Mouse (Mus musculus): ENCODE measurements around the gene Rnf121. TPM values are rescaled to one million over a fixed set of nuclear protein-coding genes. Genes with fewer than 3 reads are reported as not detected.
A peak's percentile ranks its signal among the peaks of the same experiment; 100 is the strongest.

The Rnf121 gene
- polyA plus RNA-seq, 1 experiment: 95.5 TPM

DNA sequence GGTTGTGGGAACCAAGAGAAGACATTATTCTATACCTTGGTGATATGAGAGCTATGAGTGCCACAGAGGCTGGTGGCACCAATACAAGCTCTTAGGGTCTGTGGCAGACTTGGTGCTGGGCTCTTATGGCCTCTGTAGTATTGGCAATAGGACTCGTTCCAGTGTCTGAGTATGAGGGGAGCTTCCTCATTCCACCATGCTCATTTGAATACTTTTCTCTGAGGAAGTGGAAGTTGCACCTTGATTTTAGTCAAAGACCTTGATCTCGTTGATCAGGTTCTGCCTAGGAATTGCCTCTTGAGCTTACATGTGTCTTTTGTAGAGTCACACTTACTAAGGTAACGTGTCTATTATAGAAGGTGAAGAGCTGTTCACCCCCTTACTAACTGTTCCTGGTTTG is 71.0 kb downstream of the Rnf121 start:
- DNase-seq (ENCODE audit: low read depth): no peak

DNA sequence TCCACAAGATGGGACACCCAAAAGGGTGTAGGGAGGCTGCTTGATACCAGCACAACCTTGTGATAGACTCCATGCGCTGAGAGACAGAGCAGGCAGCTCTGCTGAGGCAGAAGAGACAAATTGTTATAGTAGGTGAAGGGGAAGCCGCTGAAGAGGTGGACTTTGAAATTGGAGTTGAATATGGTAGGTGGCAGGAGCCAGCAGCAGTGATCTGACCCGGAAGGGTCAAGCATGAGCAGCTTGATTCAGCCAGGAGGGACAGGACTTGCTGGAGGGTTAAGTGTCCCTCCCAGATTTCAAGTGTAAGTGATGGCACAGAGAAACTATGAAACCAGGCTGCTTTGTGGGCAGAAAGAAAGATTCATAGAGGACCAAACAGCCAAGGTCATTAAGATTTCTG is 80.2 kb downstream of the Rnf121 start:
- TF ChIP-seq POLR2A (IDR thresholded peaks at IDR 0.05; ENCODE audit: borderline replicate concordance, extremely low read depth, insufficient read depth, insufficient read length, poor library complexity, severe bottlenecking) (no peak), CTCF (IDR thresholded peaks at IDR 0.05; ENCODE audit: borderline replicate concordance, extremely low read depth, insufficient read depth, insufficient read length) (no peak)
- DNase-seq (ENCODE audit: low read depth): no peak

More for the DNA sequence above, 71.0 kb downstream of the Rnf121 start:
- TF ChIP-seq POLR2A (IDR thresholded peaks at IDR 0.05; ENCODE audit: borderline replicate concordance, extremely low read depth, insufficient read depth, insufficient read length, poor library complexity, severe bottlenecking): no peak
- TF ChIP-seq CTCF (IDR thresholded peaks at IDR 0.05; ENCODE audit: borderline replicate concordance, extremely low read depth, insufficient read depth, insufficient read length): no peak

DNA sequence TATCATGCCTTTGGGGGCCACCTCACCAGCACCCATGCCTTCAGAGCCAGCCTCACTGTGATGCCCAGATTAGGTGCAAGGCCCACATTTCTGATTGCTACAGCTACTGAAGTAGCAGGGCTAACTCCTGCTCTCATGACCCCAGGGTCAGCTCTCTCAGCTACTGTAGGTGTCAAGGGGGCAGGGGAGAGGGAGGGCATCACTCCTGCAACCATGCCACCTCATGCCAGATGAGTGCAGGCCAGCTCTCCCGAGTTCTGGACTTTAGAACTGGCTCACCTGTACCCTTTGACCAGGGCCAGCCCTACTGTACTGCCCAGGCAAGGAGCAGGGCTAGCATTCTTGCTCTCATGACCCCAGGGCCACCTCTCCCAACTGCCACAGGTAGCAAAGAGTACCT is 82.5 kb downstream of the Rnf121 start:
- TF ChIP-seq CTCF (IDR thresholded peaks at IDR 0.05; ENCODE audit: borderline replicate concordance, extremely low read depth, insufficient read depth, insufficient read length): no peak
- TF ChIP-seq POLR2A (IDR thresholded peaks at IDR 0.05; ENCODE audit: borderline replicate concordance, extremely low read depth, insufficient read depth, insufficient read length, poor library complexity, severe bottlenecking): no peak
- no peak for DNase-seq (ENCODE audit: low read depth)

GRCm38 (mm10) chr7:101974505-101974904 is 90.8 kb downstream of the Rnf121 start:
- no peak for TF ChIP-seq CTCF (IDR thresholded peaks at IDR 0.05; ENCODE audit: borderline replicate concordance, extremely low read depth, insufficient read depth, insufficient read length)
- TF ChIP-seq POLR2A (IDR thresholded peaks at IDR 0.05; ENCODE audit: borderline replicate concordance, extremely low read depth, insufficient read depth, insufficient read length, poor library complexity, severe bottlenecking): no peak
- peak; percentile 20 for DNase-seq (ENCODE audit: low read depth)

DNA sequence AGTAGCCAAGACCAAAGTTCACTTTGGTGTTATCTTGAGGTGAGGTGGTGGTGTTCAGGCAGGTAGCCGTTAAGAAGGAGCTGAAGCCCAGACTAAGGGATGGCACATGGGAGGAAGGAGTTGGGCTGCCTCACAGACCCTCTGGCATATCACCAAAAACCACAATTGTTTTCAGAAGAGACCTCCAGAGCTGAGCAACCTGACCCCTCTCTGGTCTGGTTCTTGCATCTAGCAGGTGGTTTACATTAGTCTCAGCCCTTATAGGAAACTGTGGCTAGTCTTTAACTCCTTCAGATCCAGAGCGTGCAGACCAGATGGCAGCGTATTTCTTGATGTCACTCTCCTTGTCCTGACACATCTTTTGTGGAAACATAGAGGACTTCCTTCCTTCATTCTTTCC is 91.5 kb downstream of the Rnf121 start:
- TF ChIP-seq CTCF (IDR thresholded peaks at IDR 0.05; ENCODE audit: borderline replicate concordance, extremely low read depth, insufficient read depth, insufficient read length): no peak
- TF ChIP-seq POLR2A (IDR thresholded peaks at IDR 0.05; ENCODE audit: borderline replicate concordance, extremely low read depth, insufficient read depth, insufficient read length, poor library complexity, severe bottlenecking): no peak
- DNase-seq (ENCODE audit: low read depth): no peak

- peak; percentile 5 for DNase-seq (ENCODE audit: low read depth)
- TF ChIP-seq CTCF (IDR thresholded peaks at IDR 0.05; ENCODE audit: borderline replicate concordance, extremely low read depth, insufficient read depth, insufficient read length): no peak
- no peak for TF ChIP-seq POLR2A (IDR thresholded peaks at IDR 0.05; ENCODE audit: borderline replicate concordance, extremely low read depth, insufficient read depth, insufficient read length, poor library complexity, severe bottlenecking)
Observed at GRCm38 (mm10) chr7:101971721-101972120, 93.5 kb downstream of the Rnf121 start.

DNA sequence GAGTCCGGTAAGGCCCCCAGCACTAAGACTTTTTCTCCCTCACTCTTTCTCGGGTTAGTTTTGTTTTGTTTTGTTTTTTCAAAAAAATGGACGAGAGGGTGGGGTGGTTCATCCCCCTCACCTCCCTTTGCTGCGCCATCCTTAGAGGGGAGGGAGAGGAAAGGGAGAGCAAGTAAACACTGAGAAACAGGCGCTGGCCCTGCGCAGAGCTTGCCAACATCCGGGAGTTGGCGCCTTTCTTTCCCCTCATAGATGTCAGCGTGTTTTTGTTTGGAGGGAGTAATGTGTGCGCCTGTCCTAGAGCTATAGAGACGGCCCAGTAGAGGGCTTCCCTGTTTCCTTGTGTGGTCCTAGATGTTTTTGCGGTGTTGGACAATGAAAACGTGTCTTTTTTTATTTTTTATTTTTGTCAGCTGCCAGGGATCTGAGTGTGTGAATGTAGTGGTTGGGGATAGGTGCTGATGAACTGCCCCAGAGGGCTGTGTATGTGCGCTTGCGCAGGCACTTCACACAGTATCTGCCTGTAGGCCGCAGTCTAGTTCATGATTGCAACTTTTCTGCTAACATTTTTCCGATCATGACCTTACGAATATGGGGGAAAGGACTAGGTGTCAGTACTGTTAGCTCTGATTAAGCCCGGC is 94.3 kb downstream of the Rnf121 start:
- DNase-seq (ENCODE audit: low read depth): peak; percentile 96
- no peak for TF ChIP-seq POLR2A (IDR thresholded peaks at IDR 0.05; ENCODE audit: borderline replicate concordance, extremely low read depth, insufficient read depth, insufficient read length, poor library complexity, severe bottlenecking)
- TF ChIP-seq CTCF (IDR thresholded peaks at IDR 0.05; ENCODE audit: borderline replicate concordance, extremely low read depth, insufficient read depth, insufficient read length): 0 out of 2 replicates have a peak, but pooled peaks have one; percentile 0

DNA sequence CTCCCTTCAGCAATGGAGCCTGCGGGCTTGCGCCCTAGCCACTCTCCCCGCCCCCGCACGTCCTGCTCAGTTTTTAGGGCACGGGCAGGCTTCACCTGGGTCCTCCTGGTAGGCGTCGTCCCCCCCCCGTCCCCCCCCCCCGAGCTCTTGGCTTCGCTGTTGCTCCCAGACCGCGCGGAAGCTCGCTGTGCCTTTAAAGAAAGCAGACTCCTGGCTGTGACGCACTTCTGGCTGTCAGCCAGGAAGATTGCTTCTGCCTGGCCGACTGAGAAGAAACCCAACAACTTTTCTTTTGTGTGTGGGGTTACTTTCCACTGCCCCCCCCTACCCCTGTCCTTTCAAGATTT is 94.9 kb downstream of the Rnf121 start:
- TF ChIP-seq CTCF (IDR thresholded peaks at IDR 0.05; ENCODE audit: borderline replicate concordance, extremely low read depth, insufficient read depth, insufficient read length) (no peak), POLR2A (IDR thresholded peaks at IDR 0.05; ENCODE audit: borderline replicate concordance, extremely low read depth, insufficient read depth, insufficient read length, poor library complexity, severe bottlenecking) (no peak)
- DNase-seq (ENCODE audit: low read depth): peak; percentile 98

DNA sequence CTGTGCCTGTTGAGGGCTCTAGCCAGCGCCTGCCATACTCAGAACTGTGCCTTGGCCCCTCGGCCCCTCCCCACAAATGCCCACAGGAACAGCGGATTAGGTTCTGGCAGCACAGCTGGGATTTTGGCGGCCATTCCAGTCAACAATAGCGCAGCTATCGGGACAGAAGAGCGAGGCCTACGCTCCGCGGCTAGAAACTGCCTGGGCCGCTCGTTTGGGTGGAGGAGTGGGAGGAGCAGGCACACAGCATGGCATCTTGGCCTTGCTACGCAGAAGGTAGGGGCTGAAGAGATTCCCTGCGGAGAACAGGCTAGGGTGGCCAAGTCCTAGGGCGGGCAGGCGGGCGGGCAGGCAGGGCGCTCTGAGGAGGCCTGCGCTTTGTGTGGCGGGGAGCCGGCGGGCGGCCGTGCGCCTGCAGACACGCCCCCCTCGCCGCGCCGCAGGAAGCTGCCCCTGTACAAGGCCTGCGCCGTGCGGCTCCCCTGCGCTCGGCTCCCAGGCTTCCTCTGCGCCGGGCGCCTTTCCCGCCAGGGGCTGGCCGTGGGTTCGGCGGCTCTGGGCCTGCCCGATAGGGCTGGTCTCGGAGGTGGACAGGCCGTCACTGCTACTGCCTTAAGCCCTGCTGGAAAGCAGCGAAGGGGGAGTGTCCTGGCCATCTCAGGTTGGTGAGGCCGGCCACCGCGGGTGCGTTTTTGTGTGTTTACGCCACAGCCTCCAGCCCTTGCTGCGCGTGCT is 95.4 kb downstream of the Rnf121 start:
- TF ChIP-seq POLR2A (IDR thresholded peaks at IDR 0.05; ENCODE audit: borderline replicate concordance, extremely low read depth, insufficient read depth, insufficient read length, poor library complexity, severe bottlenecking): peak; percentile 78
- TF ChIP-seq CTCF (IDR thresholded peaks at IDR 0.05; ENCODE audit: borderline replicate concordance, extremely low read depth, insufficient read depth, insufficient read length): no peak
- peak; percentile 96 for DNase-seq (ENCODE audit: low read depth)

Other genes with a start within 250 kb of the Rnf121 start
- gene Phox2a, start 247.2 kb downstream of the Rnf121 start, polyA plus RNA-seq (2012; rRNA removed): 0.87 and 3.1 TPM in 2 replicates
- gene Inppl1, start 227.2 kb downstream of the Rnf121 start, polyA plus RNA-seq (2012; rRNA removed): 29.9 and 36.2 TPM in 2 replicates
- 4.3 and 4.5 TPM in 2 replicates for gene Folr2, start 208.3 kb downstream of the Rnf121 start, polyA plus RNA-seq (2012; rRNA removed)
- 88.7 and 115 TPM in 2 replicates for gene Anapc15, start 201.8 kb downstream of the Rnf121 start, polyA plus RNA-seq (2012; rRNA removed)
- 16.3 and 25.3 TPM in 2 replicates for gene Folr1, start 194.7 kb downstream of the Rnf121 start, polyA plus RNA-seq (2012; rRNA removed)
- gene Lamtor1, start 159.6 kb downstream of the Rnf121 start, polyA plus RNA-seq (2012; rRNA removed): 169 and 197 TPM in 2 replicates
- 0.18 and 0.33 TPM in 2 replicates for gene Tomt, start 159.1 kb downstream of the Rnf121 start, polyA plus RNA-seq (2012; rRNA removed)
- 10.8 and 13.1 TPM in 2 replicates for gene Lrrc51, start 131.6 kb downstream of the Rnf121 start, polyA plus RNA-seq (2012; rRNA removed)
- 72.1 and 104 TPM in 2 replicates for gene Numa1, start 131.4 kb downstream of the Rnf121 start, polyA plus RNA-seq (2012; rRNA removed)
- 18.4 and 19.6 TPM in 2 replicates for gene Il18bp, start 46.8 kb downstream of the Rnf121 start, polyA plus RNA-seq (2012; rRNA removed)
- gene Xndc1, start within 50 bp of the Rnf121 start, polyA plus RNA-seq (2012; rRNA removed): 44.4 and 63.2 TPM in 2 replicates
- 5.7 and 7.7 TPM in 2 replicates for gene Xntrpc, start 244 bp upstream of the Rnf121 start, polyA plus RNA-seq (2012; rRNA removed)
- 3.4 and 5.8 TPM in 2 replicates for gene Trpc2, start 17.6 kb upstream of the Rnf121 start, polyA plus RNA-seq (2012; rRNA removed)
- 0.34 and 0.39 TPM in 2 replicates for gene Art1, start 36.3 kb upstream of the Rnf121 start, polyA plus RNA-seq (2012; rRNA removed)
- 0.26 and 0.69 TPM in 2 replicates for gene Art5, start 44.0 kb upstream of the Rnf121 start, polyA plus RNA-seq (2012; rRNA removed)
- gene Chrna10, start 51.4 kb upstream of the Rnf121 start, polyA plus RNA-seq (2012; rRNA removed): 0.04 and 0.05 TPM in 2 replicates
- gene Nup98, start 144.7 kb upstream of the Rnf121 start, polyA plus RNA-seq (2012; rRNA removed): 18.7 and 26.0 TPM in 2 replicates
- gene Pgap2, start 144.7 kb upstream of the Rnf121 start, polyA plus RNA-seq (2012; rRNA removed): 59.4 and 67.0 TPM in 2 replicates
- gene Rhog, start 190.6 kb upstream of the Rnf121 start, polyA plus RNA-seq (2012; rRNA removed): 12.5 and 18.0 TPM in 2 replicates
- 18.6 and 22.9 TPM in 2 replicates for gene Stim1, start 202.3 kb upstream of the Rnf121 start, polyA plus RNA-seq (2012; rRNA removed)